Comparison of ENCODE assay signal across 17 mouse cellular contexts in genomic region chrX:13661063-13661462, GRCm38 (mm10). TPM values are rescaled to one million over a fixed set of nuclear protein-coding genes. Genes with fewer than 3 reads are reported as not detected.
"Had no signal": no experiment of that assay in that cellular context is flagged by ENCODE, and none has a peak within 500 bp of the region (broad histone marks: within the 10 kb centered on the region; RNA-seq: fewer than 3 reads in every experiment).

Gene Gpr82 (plus strand): TSS chrX:13661363.

- DNase-seq: cerebellum, adult 9-10 months; cerebellum, adult 9-11 months; cerebellum, postnatal 10 days; cerebellum, postnatal 14 days; cerebellum, postnatal 25 days; cerebellum, postnatal 36 days; embryo, embryonic 11 days; forebrain, postnatal 0 days; gastrocnemius, adult 2 months; gastrocnemius, postnatal 10 days; gastrocnemius, postnatal 14 days; gastrocnemius, postnatal 25 days; gastrocnemius, postnatal 36 days; heart, adult 11 months; heart, adult 18-20 months; heart, adult 2 months had no signal

RNA-seq across cellular contexts. Expression of gene Gpr82, which starts in this region (rescaled TPM):
- polyA plus RNA-seq: erythroblast, embryonic 14.5 days; heart, adult 2 months had no signal
